Mouse (Mus musculus) NIH3T3 (cell line): ENCODE measurements around the gene Ebi3.

Source experiments
- DNase-seq: peaks from one replicate; pipeline ENCODE4 v3.0.0-alpha.2; 2012; ENCODE audit warnings: low read depth

Ebi3 gene

DNA sequence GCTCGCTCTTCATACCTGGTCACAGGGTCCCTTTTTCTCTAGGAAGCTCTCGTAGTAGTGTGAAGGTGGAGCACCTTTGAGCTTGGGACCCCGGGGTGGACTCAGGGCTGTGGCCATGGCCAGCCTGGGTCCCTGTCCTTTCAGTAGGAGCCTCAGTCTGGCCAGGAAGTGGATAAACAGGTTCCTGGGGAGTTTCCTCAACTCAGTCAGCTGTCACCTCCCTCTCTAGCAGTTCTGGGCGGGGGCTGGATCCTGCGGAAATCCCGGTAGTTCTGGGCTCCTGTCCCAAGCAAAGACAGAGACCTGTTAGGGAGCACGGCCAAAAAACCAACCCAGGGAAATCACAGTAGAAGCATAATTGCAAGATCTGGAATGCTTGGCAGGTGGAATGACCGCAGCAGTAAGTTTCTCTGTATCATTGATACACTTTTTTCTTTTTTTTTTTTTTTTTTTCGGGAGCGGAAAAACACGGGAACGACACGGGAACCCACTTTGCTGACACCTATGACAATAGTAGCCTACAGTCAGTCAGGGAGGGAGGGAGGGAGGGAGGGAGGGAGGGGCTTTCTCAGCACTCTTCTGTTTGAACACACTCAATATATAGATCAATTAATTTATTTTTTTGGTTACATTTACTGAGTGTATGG, 53.1 kb downstream of the Ebi3 start, which contains the start of the genes Stap2 and Mpnd:
Stap2 (minus strand) TSS at position 170 of the 647 bp plus-strand sequence.
Mpnd (plus strand) TSS at position 297 of the 647 bp plus-strand sequence.
- DNase-seq = peak; percentile 71
